Mouse (Mus musculus): Measurements from ENCODE around the gene Bpgm. TPM values are rescaled to one million over a fixed set of nuclear protein-coding genes. Genes with fewer than 3 reads are reported as not detected.

Bpgm gene
- polyA plus RNA-seq, 1 experiment from 2014 or later, result 82.4 TPM

GRCm38 (mm10) chr6:34474031-34474430 is 2.0 kb upstream of the Bpgm start:
- Histone ChIP-seq H3K27ac (no peak overlapping the region), H3K9ac (no peak overlapping the region), H3K9me3 (replicated peaks) (no peaks in the 10 kb centered on the region), H3K36me3 (no peaks in the 10 kb centered on the region), H3K4me3 (no peak overlapping the region), H3K27me3 (no peaks in the 10 kb centered on the region), H3K4me2 (replicated peaks) (no peak overlapping the region), H3K4me1 (peaks cover 30% of the 10 kb centered on the region)
- no peak for ATAC-seq (ENCODE audit: low FRiP score)
- 55% methylated on average over 3 of the region's 3 CpGs for WGBS

GRCm38 (mm10) chr6:34475391-34475790 is 616 bp upstream of the Bpgm start:
- no peaks in the 10 kb centered on the region for H3K27me3 ChIP-seq
- peak overlapping the region; percentile 53 for H3K4me2 ChIP-seq (replicated peaks)
- no peaks in the 10 kb centered on the region for H3K9me3 ChIP-seq (replicated peaks)
- peaks cover 40% of the 10 kb centered on the region for H3K4me1 ChIP-seq
- 27% methylated on average over 6 of the region's 6 CpGs for WGBS
- no peak overlapping the region for H3K27ac ChIP-seq
- no peak for ATAC-seq (ENCODE audit: low FRiP score)
- H3K4me3 ChIP-seq, result peak overlapping the region; percentile 68
- peak overlapping the region; percentile 41; the same call in 1 of the 2 replicates for H3K9ac ChIP-seq
- no peaks in the 10 kb centered on the region for H3K36me3 ChIP-seq

DNA sequence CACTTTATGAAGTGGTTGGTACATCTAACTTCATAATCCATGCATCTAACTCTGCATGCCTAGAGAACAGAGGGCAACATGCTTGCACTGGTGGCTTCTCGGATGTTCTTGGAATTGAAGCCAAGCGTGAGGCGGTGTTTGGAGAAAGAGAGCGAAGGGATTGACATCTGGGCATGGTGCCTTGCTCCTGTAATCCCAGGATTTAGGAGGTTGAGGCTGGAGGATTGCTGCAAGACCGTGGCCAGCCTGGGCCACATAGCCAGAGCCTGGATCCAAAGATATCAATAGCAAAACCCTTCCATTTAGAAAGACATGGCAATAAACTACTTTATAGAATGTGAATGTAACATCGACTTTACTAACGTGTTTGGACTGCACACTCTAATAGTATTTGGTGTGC is 2.0 kb downstream of the Bpgm start:
- ATAC-seq (ENCODE audit: low FRiP score), result no peak
- peak overlapping the region; percentile 74 for H3K4me2 ChIP-seq (replicated peaks)
- no peak overlapping the region for H3K27ac ChIP-seq
- peaks cover 45% of the 10 kb centered on the region for H3K4me1 ChIP-seq
- no peaks in the 10 kb centered on the region for H3K27me3 ChIP-seq
- H3K4me3 ChIP-seq, result no peak overlapping the region; the same call in 1 of the 2 replicates
- H3K9me3 ChIP-seq (replicated peaks), result no peaks in the 10 kb centered on the region
- no peaks in the 10 kb centered on the region for H3K36me3 ChIP-seq
- WGBS, result 82% methylated on average over 7 of the region's 7 CpGs
- H3K9ac ChIP-seq, result 0 out of 2 replicates have a peak overlapping the region, but pooled peaks have one; percentile 27

DNA sequence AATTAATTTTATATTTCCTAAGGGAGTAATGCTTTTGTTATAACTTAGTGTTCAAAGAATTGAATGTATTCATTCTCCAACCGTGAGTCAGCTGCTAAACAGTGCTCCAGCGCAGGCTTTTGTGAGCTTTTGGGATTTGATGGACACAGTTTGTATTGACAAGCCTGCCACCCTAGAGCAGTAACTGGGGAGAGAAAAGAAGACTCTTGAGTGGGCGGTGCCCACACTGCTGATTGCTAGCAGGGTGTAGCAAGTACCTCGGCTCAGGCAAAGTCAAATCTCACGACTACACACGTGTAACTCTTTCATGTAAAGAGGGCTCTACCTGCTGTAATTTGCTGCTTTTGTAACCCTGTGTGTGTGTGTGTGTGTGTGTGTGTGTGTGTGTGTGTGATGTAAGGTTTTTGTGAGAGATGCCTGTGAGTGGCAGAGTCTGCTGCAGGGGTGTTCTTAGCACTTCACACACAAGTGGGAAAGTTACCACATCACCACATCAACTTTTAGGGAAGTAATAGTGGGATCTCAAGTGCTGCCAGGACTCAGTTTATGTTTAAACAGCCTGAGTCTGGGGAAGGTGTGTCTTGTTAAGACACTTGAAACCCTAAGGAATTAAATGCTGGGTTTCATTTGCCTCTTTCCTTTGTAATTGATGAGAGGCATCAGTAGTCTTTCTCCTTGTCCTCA is 2.8 kb downstream of the Bpgm start:
- Histone ChIP-seq H3K4me1 (peaks cover 45% of the 10 kb centered on the region), H3K27ac (peak overlapping the region; percentile 49; the same call in 1 of the 2 replicates), H3K4me2 (replicated peaks) (peak overlapping the region; percentile 74), H3K9me3 (replicated peaks) (no peaks in the 10 kb centered on the region), H3K36me3 (no peaks in the 10 kb centered on the region), H3K27me3 (no peaks in the 10 kb centered on the region), H3K9ac (peak overlapping the region; percentile 27; the same call in 1 of the 2 replicates), H3K4me3 (peak overlapping the region; percentile 10; the same call in 1 of the 2 replicates)
- 18% methylated on average over 6 of the region's 6 CpGs for WGBS
- ATAC-seq (ENCODE audit: low FRiP score), result no peak

DNA sequence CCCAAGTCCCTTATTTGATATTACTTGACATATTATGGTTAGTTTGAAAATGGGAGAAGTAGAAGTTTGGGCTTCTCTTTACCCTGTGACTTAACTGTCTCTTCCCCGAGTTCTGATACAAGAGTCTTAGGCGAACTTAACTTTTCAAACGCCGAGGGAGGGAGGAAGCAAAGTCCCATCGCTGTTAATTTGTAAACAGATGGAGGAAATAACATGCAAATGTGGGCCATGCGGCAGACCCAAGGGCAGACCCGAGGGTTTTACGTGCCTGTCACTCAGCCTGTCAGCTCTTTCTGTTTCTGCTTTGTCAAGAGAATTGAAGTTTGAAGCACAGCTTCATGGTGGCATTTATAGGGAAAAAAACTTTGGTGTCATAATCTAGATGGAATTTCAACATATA is 3.5 kb downstream of the Bpgm start:
- WGBS, result 32% methylated on average over 8 of the region's 8 CpGs

GRCm38 (mm10) chr6:34480749-34481148 is 4.7 kb downstream of the Bpgm start:
- Histone ChIP-seq H3K4me3 (no peak overlapping the region), H3K4me2 (replicated peaks) (no peak overlapping the region), H3K27me3 (no peaks in the 10 kb centered on the region), H3K9me3 (replicated peaks) (no peaks in the 10 kb centered on the region), H3K27ac (no peak overlapping the region), H3K9ac (no peak overlapping the region), H3K4me1 (peaks cover 42% of the 10 kb centered on the region), H3K36me3 (no peaks in the 10 kb centered on the region)
- no peak for ATAC-seq (ENCODE audit: low FRiP score)
- WGBS, result 59% methylated on average over 4 of the region's 4 CpGs

More for the DNA sequence above, 3.5 kb downstream of the Bpgm start:
- Histone ChIP-seq H3K27me3 (no peaks in the 10 kb centered on the region), H3K9ac (no peak overlapping the region), H3K4me2 (replicated peaks) (peak overlapping the region; percentile 74), H3K4me1 (peaks cover 45% of the 10 kb centered on the region), H3K27ac (no peak overlapping the region), H3K9me3 (replicated peaks) (no peaks in the 10 kb centered on the region), H3K4me3 (no peak overlapping the region), H3K36me3 (no peaks in the 10 kb centered on the region)
- no peak for ATAC-seq (ENCODE audit: low FRiP score)

GRCm38 (mm10) chr6:34481349-34481748 is 5.3 kb downstream of the Bpgm start:
- Histone ChIP-seq H3K9me3 (replicated peaks) (no peaks in the 10 kb centered on the region), H3K4me3 (no peak overlapping the region), H3K4me2 (replicated peaks) (no peak overlapping the region), H3K9ac (no peak overlapping the region), H3K36me3 (no peaks in the 10 kb centered on the region), H3K27me3 (no peaks in the 10 kb centered on the region), H3K4me1 (peaks cover 48% of the 10 kb centered on the region), H3K27ac (no peak overlapping the region)
- WGBS, result 73% methylated on average over 6 of the region's 6 CpGs
- no peak for ATAC-seq (ENCODE audit: low FRiP score)

DNA sequence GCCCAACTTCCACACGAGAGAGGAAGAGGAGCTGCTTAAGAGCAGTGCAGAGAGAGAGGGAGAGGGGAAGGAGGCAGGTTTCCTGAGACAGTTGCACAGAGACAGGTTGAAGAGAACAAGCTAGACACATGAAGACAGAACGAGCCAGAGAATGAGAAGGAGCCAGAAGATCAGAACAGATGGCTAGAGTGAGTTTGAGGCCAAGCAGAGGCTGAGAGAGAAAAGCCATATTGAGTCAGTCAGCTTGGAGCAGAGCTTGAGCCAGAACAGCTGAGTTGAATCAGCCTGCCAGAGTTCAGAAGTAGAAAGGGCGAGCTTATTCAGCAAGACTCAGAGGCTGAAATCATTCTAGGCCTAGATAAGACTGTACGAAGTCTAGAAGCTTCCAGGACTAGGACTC is 6.8 kb downstream of the Bpgm start:
- Histone ChIP-seq H3K27ac (no peak overlapping the region), H3K4me1 (peaks cover 37% of the 10 kb centered on the region), H3K9ac (no peak overlapping the region), H3K9me3 (replicated peaks) (no peaks in the 10 kb centered on the region), H3K36me3 (peaks cover 6% of the 10 kb centered on the region), H3K4me2 (replicated peaks) (no peak overlapping the region), H3K4me3 (no peak overlapping the region), H3K27me3 (no peaks in the 10 kb centered on the region)
- WGBS, result 87% methylated on average over 4 of the region's 4 CpGs
- no peak for ATAC-seq (ENCODE audit: low FRiP score)

DNA sequence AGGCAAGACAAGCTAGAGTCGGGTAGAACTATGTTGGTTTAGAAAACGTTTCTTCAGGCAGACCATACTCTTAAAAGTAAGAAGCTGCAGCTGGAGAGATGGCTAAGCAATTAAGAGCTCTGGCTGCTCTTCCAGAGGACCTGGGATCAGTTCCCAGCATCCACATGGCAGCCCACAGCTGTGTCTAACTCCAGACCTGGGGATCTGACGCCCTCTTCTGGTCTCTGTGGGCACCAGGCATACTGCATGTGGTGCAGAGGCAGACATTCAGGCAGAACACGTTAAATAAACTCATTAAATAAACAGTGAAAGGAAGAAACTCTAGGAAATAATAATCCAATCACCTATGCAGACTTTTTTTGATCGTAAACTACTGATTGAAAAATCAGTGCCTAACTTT is 7.4 kb downstream of the Bpgm start:
- no peaks in the 10 kb centered on the region for H3K9me3 ChIP-seq (replicated peaks)
- peaks cover 12% of the 10 kb centered on the region for H3K36me3 ChIP-seq
- no peak for ATAC-seq (ENCODE audit: low FRiP score)
- WGBS, result 85% methylated on average over 5 of the region's 5 CpGs
- H3K4me3 ChIP-seq, result no peak overlapping the region
- peaks cover 31% of the 10 kb centered on the region for H3K4me1 ChIP-seq
- H3K27me3 ChIP-seq, result no peaks in the 10 kb centered on the region
- no peak overlapping the region for H3K4me2 ChIP-seq (replicated peaks)
- H3K27ac ChIP-seq, result no peak overlapping the region
- no peak overlapping the region for H3K9ac ChIP-seq

GRCm38 (mm10) chr6:34483811-34484210 is 7.8 kb downstream of the Bpgm start:
- 95% methylated on average over 7 of the region's 7 CpGs for WGBS
- no peak overlapping the region for H3K4me2 ChIP-seq (replicated peaks)
- no peak overlapping the region for H3K4me3 ChIP-seq
- peaks cover 27% of the 10 kb centered on the region for H3K4me1 ChIP-seq
- no peaks in the 10 kb centered on the region for H3K9me3 ChIP-seq (replicated peaks)
- H3K36me3 ChIP-seq, result peaks cover 14% of the 10 kb centered on the region
- no peak overlapping the region for H3K9ac ChIP-seq
- H3K27me3 ChIP-seq, result no peaks in the 10 kb centered on the region
- no peak for ATAC-seq (ENCODE audit: low FRiP score)
- no peak overlapping the region for H3K27ac ChIP-seq

DNA sequence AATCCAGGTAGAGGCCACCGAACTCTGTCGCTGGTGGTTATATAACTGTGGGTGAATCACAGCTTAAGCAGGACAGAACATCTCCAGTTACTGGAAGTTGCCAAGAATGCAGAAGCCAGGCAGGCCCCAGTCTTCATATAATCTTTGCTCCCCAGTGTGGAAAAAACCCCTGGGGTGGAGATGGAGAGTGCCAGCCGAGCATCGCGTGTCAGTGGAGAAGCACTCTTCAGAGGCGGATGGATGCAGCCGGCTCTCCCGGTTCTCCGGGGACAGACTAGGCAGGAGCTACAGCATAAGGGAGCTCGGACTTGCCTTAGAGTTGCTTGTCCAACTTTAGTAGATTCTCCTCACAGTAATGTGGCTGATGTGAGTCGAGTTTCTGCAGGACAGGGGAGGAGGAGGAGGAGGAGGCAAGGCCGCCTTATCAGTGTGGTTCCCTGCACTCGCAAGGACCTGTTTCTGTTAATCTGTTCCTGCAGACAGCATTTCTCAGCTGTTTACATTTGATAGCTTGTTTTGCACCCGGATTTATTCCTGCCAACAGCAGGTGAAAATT is 10.1 kb downstream of the Bpgm start:
- H3K4me3 ChIP-seq, result no peak overlapping the region
- no peaks in the 10 kb centered on the region for H3K27me3 ChIP-seq
- peaks cover 14% of the 10 kb centered on the region for H3K36me3 ChIP-seq
- H3K9ac ChIP-seq, result no peak overlapping the region
- no peaks in the 10 kb centered on the region for H3K9me3 ChIP-seq (replicated peaks)
- 85% methylated on average over 14 of the region's 14 CpGs for WGBS
- 0 out of 2 replicates have a peak, but pooled peaks cover 10% of the 10 kb centered on the region for H3K4me1 ChIP-seq
- ATAC-seq (ENCODE audit: low FRiP score), result no peak
- H3K27ac ChIP-seq, result no peak overlapping the region
- no peak overlapping the region for H3K4me2 ChIP-seq (replicated peaks)

GRCm38 (mm10) chr6:34493327-34494095 is 17.5 kb downstream of the Bpgm start:
- peak; percentile 29; the same call in 1 of the 2 replicates for ATAC-seq (ENCODE audit: low FRiP score)
- H3K36me3 ChIP-seq, result peaks cover 8% of the 10 kb centered on the region
- H3K27me3 ChIP-seq, result no peaks in the 10 kb centered on the region
- no peak overlapping the region for H3K4me3 ChIP-seq
- 77% methylated on average over 21 of the region's 21 CpGs for WGBS
- H3K27ac ChIP-seq, result peak overlapping the region; percentile 40
- H3K4me1 ChIP-seq, result peaks cover 19% of the 10 kb centered on the region
- no peak overlapping the region for H3K4me2 ChIP-seq (replicated peaks)
- H3K9me3 ChIP-seq (replicated peaks), result no peaks in the 10 kb centered on the region
- no peak overlapping the region for H3K9ac ChIP-seq

Data from hindbrain, embryonic 12.5 days (tissue).